Mouse (Mus musculus): Measurements from ENCODE around the gene Nutf2.

- TF ChIP-seq GATA1 (IDR thresholded peaks at IDR 0.05; ENCODE audit: borderline replicate concordance, low read length) = no peak
- no peak for TF ChIP-seq FLI1 (IDR thresholded peaks at IDR 0.05; ENCODE audit: low read length)
Observed at GRCm38 (mm10) chr8:105854715-105855216, 5.6 kb upstream of the Nutf2 start, which contains the start of gene Thap11.
